Mouse (Mus musculus): ENCODE data around the gene Atad1. TPM values are rescaled to one million over a fixed set of nuclear protein-coding genes. Genes with fewer than 3 reads are reported as not detected.
A peak's percentile ranks its signal among the peaks of the same experiment; 100 is the strongest.

The Atad1 gene
- polyA plus RNA-seq, 1 experiment from 2014 or later, result 71.5 TPM

DNA sequence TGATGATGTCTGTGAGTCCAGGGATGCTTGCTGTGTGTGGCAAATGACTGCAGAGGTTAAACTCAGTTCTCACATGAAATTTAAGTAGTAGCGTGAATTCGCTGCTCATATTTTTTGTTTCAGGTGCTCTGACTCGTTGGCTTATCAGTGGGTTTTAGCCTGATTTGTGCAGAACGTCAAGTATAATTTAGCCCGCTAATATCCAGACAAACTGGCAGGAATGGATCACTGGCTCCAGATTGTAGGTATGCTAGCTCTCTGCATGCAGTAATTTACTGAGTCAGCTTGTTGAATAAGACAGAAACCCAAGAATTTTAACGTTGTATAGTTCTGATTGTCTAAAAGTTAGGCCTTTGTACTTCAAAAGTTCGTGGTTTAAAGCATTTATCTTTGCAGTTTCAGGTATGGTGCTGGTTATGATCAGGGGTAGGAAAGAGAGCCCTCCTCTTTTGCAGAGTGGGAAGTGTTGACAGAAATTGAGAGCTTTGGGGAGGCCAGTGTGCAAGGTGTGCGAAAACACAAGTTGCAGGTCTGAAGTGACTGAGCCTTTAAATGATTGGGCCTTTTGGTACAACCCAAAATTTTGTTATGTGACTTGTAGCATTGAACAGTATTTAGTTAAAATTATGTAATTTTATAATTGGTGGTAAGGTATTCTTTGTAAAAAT, 19.9 kb upstream of the Atad1 start:
- Histone ChIP-seq H3K4me1 (ENCODE audit: control insufficient read depth, insufficient read depth, low read length) (peaks cover 12% of the 10 kb centered on the region; the same call in 1 of the 2 replicates), H3K4me3 (ENCODE audit: low read depth, low read length) (peak overlapping the region; percentile 97), H3K27me3 (ENCODE audit: control insufficient read depth, insufficient read depth, low read length) (0 out of 2 replicates have a peak, but pooled peaks cover under 1% of the 10 kb centered on the region), H3K9me3 (ENCODE audit: control insufficient read depth, low read length) (no peaks in the 10 kb centered on the region), H3K9ac (ENCODE audit: low read length) (no peak overlapping the region), H3K27ac (replicated peaks; ENCODE audit: low read depth, low read length) (no peak overlapping the region), H3K36me3 (ENCODE audit: control insufficient read depth, insufficient read depth, low read length) (no peaks in the 10 kb centered on the region), H3K4me2 (ENCODE audit: low read depth, severe bottlenecking) (peak overlapping the region; percentile 83)
- WGBS, result 4% methylated on average over 8 of the region's 8 CpGs
- DNase-seq (ENCODE audit: low spot score) (no peak), ATAC-seq (ENCODE audit: insufficient number of reproducible peaks, low FRiP score, low TSS enrichment, low read depth) (no peak)

- no peaks in the 10 kb centered on the region for H3K36me3 ChIP-seq (ENCODE audit: control insufficient read depth, insufficient read depth, low read length)
- H3K9me3 ChIP-seq (ENCODE audit: control insufficient read depth, low read length), result no peaks in the 10 kb centered on the region
- DNase-seq (ENCODE audit: low spot score), result no peak
- WGBS, result under 1% methylated on average over 11 of the region's 11 CpGs
- peak overlapping the region; percentile 96; the same call in 1 of the 2 replicates for H3K9ac ChIP-seq (ENCODE audit: low read length)
- no peak for ATAC-seq (ENCODE audit: insufficient number of reproducible peaks, low FRiP score, low TSS enrichment, low read depth)
- H3K27ac ChIP-seq (replicated peaks; ENCODE audit: low read depth, low read length), result no peak overlapping the region
- H3K27me3 ChIP-seq (ENCODE audit: control insufficient read depth, insufficient read depth, low read length), result 0 out of 2 replicates have a peak, but pooled peaks cover 2% of the 10 kb centered on the region
- peaks cover 12% of the 10 kb centered on the region; the same call in 1 of the 2 replicates for H3K4me1 ChIP-seq (ENCODE audit: control insufficient read depth, insufficient read depth, low read length)
- H3K4me2 ChIP-seq (ENCODE audit: low read depth, severe bottlenecking), result peak overlapping the region; percentile 83
- H3K4me3 ChIP-seq (ENCODE audit: low read depth, low read length), result peak overlapping the region; percentile 97
These were observed 19.2 kb upstream of the Atad1 start for GRCm38 (mm10) chr19:32758793-32759161.

- no peak; the same call in 1 of the 2 replicates for ATAC-seq (ENCODE audit: insufficient number of reproducible peaks, low FRiP score, low TSS enrichment, low read depth)
- under 1% methylated on average over 40 of the region's 69 CpGs for WGBS
- no peak for DNase-seq (ENCODE audit: low spot score)
- Histone ChIP-seq H3K9me3 (ENCODE audit: control insufficient read depth, low read length) (no peaks in the 10 kb centered on the region), H3K9ac (ENCODE audit: low read length) (peak overlapping the region; percentile 96), H3K4me3 (ENCODE audit: low read depth, low read length) (peak overlapping the region; percentile 97), H3K36me3 (ENCODE audit: control insufficient read depth, insufficient read depth, low read length) (no peaks in the 10 kb centered on the region), H3K27me3 (ENCODE audit: control insufficient read depth, insufficient read depth, low read length) (0 out of 2 replicates have a peak, but pooled peaks cover 2% of the 10 kb centered on the region), H3K27ac (replicated peaks; ENCODE audit: low read depth, low read length) (peak overlapping the region; percentile 98), H3K4me1 (ENCODE audit: control insufficient read depth, insufficient read depth, low read length) (peaks cover 12% of the 10 kb centered on the region; the same call in 1 of the 2 replicates), H3K4me2 (ENCODE audit: low read depth, severe bottlenecking) (peak overlapping the region; percentile 83)
These were observed 18.5 kb upstream of the Atad1 start for GRCm38 (mm10) chr19:32757831-32758792.

- H3K27me3 ChIP-seq (ENCODE audit: control insufficient read depth, insufficient read depth, low read length), result 0 out of 2 replicates have a peak, but pooled peaks cover 2% of the 10 kb centered on the region
These were observed 17.5 kb upstream of the Atad1 start, which contains the start of gene Pten for GRCm38 (mm10) chr19:32756900-32757725. Pten (plus strand) TSS chr19:32757497.

GRCm38 (mm10) chr19:32756636-32756899, 17.0 kb upstream of the Atad1 start:
- Histone ChIP-seq H3K9ac (ENCODE audit: low read length) (peak overlapping the region; percentile 70), H3K4me3 (ENCODE audit: low read depth, low read length) (peak overlapping the region; percentile 97), H3K9me3 (ENCODE audit: control insufficient read depth, low read length) (no peaks in the 10 kb centered on the region), H3K27me3 (ENCODE audit: control insufficient read depth, insufficient read depth, low read length) (0 out of 2 replicates have a peak, but pooled peaks cover 2% of the 10 kb centered on the region), H3K36me3 (ENCODE audit: control insufficient read depth, insufficient read depth, low read length) (no peaks in the 10 kb centered on the region), H3K4me2 (ENCODE audit: low read depth, severe bottlenecking) (peak overlapping the region; percentile 83), H3K4me1 (ENCODE audit: control insufficient read depth, insufficient read depth, low read length) (peaks cover 12% of the 10 kb centered on the region; the same call in 1 of the 2 replicates), H3K27ac (replicated peaks; ENCODE audit: low read depth, low read length) (peak overlapping the region; percentile 73)
- no peak for DNase-seq (ENCODE audit: low spot score)
- 0% methylated on average over 14 of the region's 14 CpGs for WGBS
- peak; percentile 51 for ATAC-seq (ENCODE audit: insufficient number of reproducible peaks, low FRiP score, low TSS enrichment, low read depth)

More at GRCm38 (mm10) chr19:32756900-32757725, 17.5 kb upstream of the Atad1 start, which contains the start of gene Pten:
- Histone ChIP-seq H3K36me3 (ENCODE audit: control insufficient read depth, insufficient read depth, low read length) (no peaks in the 10 kb centered on the region), H3K9me3 (ENCODE audit: control insufficient read depth, low read length) (no peaks in the 10 kb centered on the region), H3K4me1 (ENCODE audit: control insufficient read depth, insufficient read depth, low read length) (peaks cover 12% of the 10 kb centered on the region; the same call in 1 of the 2 replicates), H3K4me2 (ENCODE audit: low read depth, severe bottlenecking) (peak within 1 kb of the TSS; percentile 83), H3K9ac (ENCODE audit: low read length) (peak within 1 kb of the TSS; percentile 96), H3K27ac (replicated peaks; ENCODE audit: low read depth, low read length) (peak within 1 kb of the TSS; percentile 98), H3K4me3 (ENCODE audit: low read depth, low read length) (peak within 1 kb of the TSS; percentile 97)
- WGBS, result under 1% methylated on average over 61 of the region's 77 CpGs
- peak; percentile 98 for DNase-seq (ENCODE audit: low spot score)
- peak; percentile 89 for ATAC-seq (ENCODE audit: insufficient number of reproducible peaks, low FRiP score, low TSS enrichment, low read depth)

DNA sequence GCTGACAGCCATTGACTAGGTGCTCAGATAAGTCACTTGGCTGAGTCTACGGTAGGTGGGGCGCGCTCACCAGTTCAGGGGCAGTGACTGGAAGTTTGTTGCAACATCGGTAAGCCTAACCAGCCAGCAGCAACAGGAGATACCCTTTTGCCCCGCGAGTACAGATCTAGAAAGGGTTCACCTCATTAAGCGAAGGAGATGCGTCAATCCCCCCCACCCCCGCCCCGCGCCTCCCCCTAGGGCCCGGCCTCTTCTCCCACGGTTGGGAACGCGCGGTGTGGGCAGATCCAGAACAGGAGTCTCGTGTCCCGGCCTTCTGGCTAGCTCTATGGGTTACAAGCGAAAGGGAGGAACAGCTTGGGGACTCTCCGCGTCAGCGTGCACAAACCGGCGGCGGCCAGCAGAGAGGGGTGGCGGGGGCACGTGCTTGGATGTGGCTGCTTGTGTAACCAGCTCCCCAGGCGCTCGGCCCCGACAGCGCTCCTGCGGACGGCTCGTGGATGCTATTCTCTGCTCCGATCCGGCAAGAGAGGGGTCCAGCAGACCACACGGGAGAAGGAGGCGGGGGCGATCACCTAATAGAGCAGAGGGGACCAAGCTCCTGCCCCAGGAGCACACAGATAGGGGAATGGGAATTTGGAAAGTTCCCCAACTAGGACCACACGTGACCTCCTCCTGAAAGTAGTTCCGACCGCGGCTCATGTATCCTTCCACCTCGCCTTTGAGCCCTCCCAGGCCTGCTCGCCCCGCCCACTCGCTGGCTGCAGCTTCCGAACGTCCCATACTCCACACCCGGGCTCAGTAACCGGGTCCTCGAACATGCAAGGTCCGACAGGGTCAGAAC, 16.4 kb upstream of the Atad1 start:
- DNase-seq (ENCODE audit: low spot score) (peak; percentile 98), ATAC-seq (ENCODE audit: insufficient number of reproducible peaks, low FRiP score, low TSS enrichment, low read depth) (peak; percentile 84)
- Histone ChIP-seq H3K27me3 (ENCODE audit: control insufficient read depth, insufficient read depth, low read length) (0 out of 2 replicates have a peak, but pooled peaks cover 2% of the 10 kb centered on the region), H3K4me3 (ENCODE audit: low read depth, low read length) (peak overlapping the region; percentile 97), H3K4me2 (ENCODE audit: low read depth, severe bottlenecking) (peak overlapping the region; percentile 83), H3K4me1 (ENCODE audit: control insufficient read depth, insufficient read depth, low read length) (peaks cover 12% of the 10 kb centered on the region; the same call in 1 of the 2 replicates), H3K9ac (ENCODE audit: low read length) (peak overlapping the region; percentile 70), H3K27ac (replicated peaks; ENCODE audit: low read depth, low read length) (peak overlapping the region; percentile 73; the same call in 1 of the 2 replicates), H3K36me3 (ENCODE audit: control insufficient read depth, insufficient read depth, low read length) (no peaks in the 10 kb centered on the region), H3K9me3 (ENCODE audit: control insufficient read depth, low read length) (no peaks in the 10 kb centered on the region)
- under 1% methylated on average over 53 of the region's 53 CpGs for WGBS

- H3K27ac ChIP-seq (replicated peaks; ENCODE audit: low read depth, low read length), result no peak overlapping the region
These were observed 15.7 kb upstream of the Atad1 start for GRCm38 (mm10) chr19:32755104-32755791.

More at GRCm38 (mm10) chr19:32755104-32755791, 15.7 kb upstream of the Atad1 start:
- DNase-seq (ENCODE audit: low spot score) (no peak), ATAC-seq (ENCODE audit: insufficient number of reproducible peaks, low FRiP score, low TSS enrichment, low read depth) (no peak)
- no peaks in the 10 kb centered on the region for H3K36me3 ChIP-seq (ENCODE audit: control insufficient read depth, insufficient read depth, low read length)
- WGBS, result 5% methylated on average over 12 of the region's 12 CpGs
- peaks cover 8% of the 10 kb centered on the region; the same call in 1 of the 2 replicates for H3K4me1 ChIP-seq (ENCODE audit: control insufficient read depth, insufficient read depth, low read length)
- peak overlapping the region; percentile 70 for H3K9ac ChIP-seq (ENCODE audit: low read length)
- peak overlapping the region; percentile 97 for H3K4me3 ChIP-seq (ENCODE audit: low read depth, low read length)
- H3K9me3 ChIP-seq (ENCODE audit: control insufficient read depth, low read length), result no peaks in the 10 kb centered on the region
- H3K27me3 ChIP-seq (ENCODE audit: control insufficient read depth, insufficient read depth, low read length), result 0 out of 2 replicates have a peak, but pooled peaks cover 2% of the 10 kb centered on the region
- peak overlapping the region; percentile 83 for H3K4me2 ChIP-seq (ENCODE audit: low read depth, severe bottlenecking)

All from limb, embryonic 11.5 days (tissue).